In the genomic region with DNA sequence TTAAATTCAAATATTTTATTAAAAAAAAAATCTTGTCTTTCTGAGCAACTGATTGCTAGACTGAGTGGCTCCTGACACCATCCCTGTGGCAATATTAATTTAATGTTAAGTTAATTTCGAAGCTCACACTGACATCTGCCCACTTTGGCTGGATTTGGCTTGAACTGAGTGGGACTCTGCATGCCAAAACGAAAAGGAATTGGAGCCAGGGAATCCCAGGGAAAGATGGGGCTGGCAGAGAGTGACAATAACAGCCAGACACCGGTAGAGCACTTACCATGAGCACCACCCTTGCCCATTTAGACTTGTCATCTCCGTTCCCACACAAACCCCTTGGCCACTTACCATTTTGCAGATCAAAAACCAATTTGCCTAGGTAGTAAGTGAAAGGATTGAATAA, we compare ENCODE assay signal across 28 mouse cellular contexts. TPM values are rescaled to one million over a fixed set of nuclear protein-coding genes. Genes with fewer than 3 reads are reported as not detected.
DNase-seq lines count a peak whose midpoint lies in the region; ATAC-seq and TF ChIP-seq lines count a peak whose summit lies in the region.
"Had no signal": no experiment of that assay in that cellular context is flagged by ENCODE, and none has a peak within 500 bp of the region (broad histone marks: within the 10 kb centered on the region; RNA-seq: fewer than 3 reads in every experiment).

No protein-coding gene starts in this region.

- H3K27ac ChIP-seq in cerebellum, adult 2 months (ENCODE audit: insufficient read depth, low read length), result no peak overlapping the region
- H3K27ac ChIP-seq: embryonic facial prominence, embryonic 13.5 days; forebrain, embryonic 12.5 days; hindbrain, embryonic 14.5 days; left cerebral cortex, adult 2 months; liver, embryonic 12.5 days; neural tube, embryonic 13.5 days; stomach, postnatal 0 days had no signal

- TF ChIP-seq POLR2A in cerebellum, adult 2 months (IDR thresholded peaks at IDR 0.05; ENCODE audit: borderline replicate concordance, insufficient read depth, low read length), result no peak

- no peaks in the 10 kb centered on the region for H3K27me3 ChIP-seq in cerebellum, adult 2 months (ENCODE audit: control insufficient read depth, insufficient read depth, low read length)
- H3K27me3 ChIP-seq: embryonic facial prominence, embryonic 13.5 days; forebrain, embryonic 12.5 days; neural tube, embryonic 13.5 days; Patski had no signal

- H3K4me3 ChIP-seq in cerebellum, adult 2 months (replicated peaks; ENCODE audit: insufficient read depth, low read depth, low read length), result no peak overlapping the region
- H3K4me3 ChIP-seq: embryonic facial prominence, embryonic 13.5 days; forebrain, embryonic 12.5 days; left cerebral cortex, adult 2 months; liver, embryonic 12.5 days; neural tube, embryonic 13.5 days had no signal

- no peak for TF ChIP-seq CTCF in cerebellum, adult 2 months (IDR thresholded peaks at IDR 0.05; ENCODE audit: borderline replicate concordance, insufficient read depth, low read depth, low read length)

- intact Hi-C loops in left cerebral cortex, postnatal 4 days (cut with DNase I), result loop anchor here (10.0 kb wide), 1 partner anchor 147 kb away; the partner anchor contains the start of gene Dync2li1

- ATAC-seq in cerebellum, adult (ENCODE audit: insufficient number of reproducible peaks, low FRiP score, low TSS enrichment), result no peak
- ATAC-seq: inflammation-experienced regulatory T-cells, adult 6 months; liver, embryonic 12.5 days; liver, postnatal 0 days; lung, postnatal 0 days; Patski had no signal

- WGBS in cerebellum, adult 2 months, result 16% methylated on average over 4 of the region's 4 CpGs

- H3K4me1 ChIP-seq in cerebellum, adult 2 months (ENCODE audit: control insufficient read depth, insufficient read depth, low read length), result no peaks in the 10 kb centered on the region
- H3K4me1 ChIP-seq: liver, embryonic 12.5 days had no signal

- peak; percentile 37 to 61 for DNase-seq in cerebellum, adult 2 months
- DNase-seq in left cerebral cortex, postnatal 4 days, result peak; percentile 56
- no peak for DNase-seq in left cerebral cortex, adult 18-20 months (ENCODE audit: low spot score in 2 of 2)
- DNase-seq in cerebellum, adult 9-11 months, result peak; percentile 28
- no peak for DNase-seq in layer of hippocampus, postnatal 36 days
- DNase-seq in lung, postnatal 4 days, result no peak
- DNase-seq: adrenal gland, postnatal 10 days; gastrocnemius, postnatal 14 days; heart, postnatal 4 days; kidney, adult 11 months; kidney, postnatal 14 days; layer of hippocampus, adult 9-11 months; liver, postnatal 0 days; right cerebral cortex, postnatal 4 days; thymus, adult 18-20 months; thymus, postnatal 36 days had no signal

RNA-seq across cellular contexts. Expression of gene Thada, which starts 12.3 kb away (rescaled TPM):
- polyA plus RNA-seq in cerebellum, adult 2 months (2012; rRNA removed), result 6.8 and 8.1 TPM in 2 replicates
- 10 to 100 TPM; 18.4 to 21.7 TPM for total RNA-seq in left cerebral cortex, postnatal 4 days (2021)
- total RNA-seq in left cerebral cortex, adult 18-20 months (2021), result 10 to 100 TPM; 11.6 to 14.9 TPM
- 10 to 100 TPM; 14.7 to 17.3 TPM for total RNA-seq in layer of hippocampus, postnatal 36 days (2021)

RNA-seq across cellular contexts. Expression of gene Plekhh2, which starts 33.4 kb away (rescaled TPM):
- polyA plus RNA-seq in cerebellum, adult 2 months (2012; rRNA removed), result 4.8 and 5.3 TPM in 2 replicates
- total RNA-seq in left cerebral cortex, postnatal 4 days (2021), result 1 to 10 TPM; 3.9 to 4.7 TPM
- 1 to 10 TPM; 4.9 to 6.8 TPM for total RNA-seq in left cerebral cortex, adult 18-20 months (2021)
- total RNA-seq in layer of hippocampus, postnatal 36 days (2021), result 1 to 10 TPM; 4.0 to 5.0 TPM
- total RNA-seq: common myeloid progenitor, adult 5-6 weeks had no signal
- polyA plus RNA-seq: inflammation-experienced regulatory T-cells, adult 6 months had no signal

Comparison
In these comparisons a context has a peak if more than half of its experiments do, and no peak if none do; other contexts are left out.
1. DNase-seq: peak in cerebellum, adult 2 months (2 of 2), left cerebral cortex, postnatal 4 days (single experiment) and cerebellum, adult 9-11 months (single experiment); none in left cerebral cortex, adult 18-20 months (0 of 2), layer of hippocampus, postnatal 36 days (0 of 2) and lung, postnatal 4 days (0 of 2).